Mouse (Mus musculus) ES-Bruce4 (cell line): Measurements from ENCODE around the gene Anxa11.

Experiments used
- CTCF ChIP-seq: IDR thresholded peaks from one replicate; pipeline ENCODE4 v1.8.1; 2011; ENCODE audit warnings: low read depth, low read length
- EP300 ChIP-seq: IDR thresholded peaks from 2 replicates; pipeline ENCODE4 v1.6.1; 2011; ENCODE audit warnings: low read depth, low read length; ENCODE audit not compliant: insufficient read depth
- POLR2A ChIP-seq: IDR thresholded peaks from one replicate; pipeline ENCODE4 v1.8.1; 2011; ENCODE audit warnings: low read length; ENCODE audit not compliant: insufficient read depth

- no peak for TF ChIP-seq EP300
- no peak for TF ChIP-seq CTCF
- no peak for TF ChIP-seq POLR2A
These were observed 4.6 kb downstream of the Anxa11 start for GRCm38 (mm10) chr14:25846516-25846915.
